Mouse (Mus musculus) mesoderm, embryonic 11.5 days (tissue): ENCODE measurements around the gene Gm49380.
A peak's percentile ranks its signal among the peaks of the same experiment; 100 is the strongest.

Experiments used
- DNase-seq: peaks from one replicate; pipeline ENCODE4 v3.0.0-alpha.2; 2012; ENCODE audit warnings: low read depth, low spot score

Gm49380 gene

GRCm38 (mm10) chr9:44047071-44047470 is 66.2 kb downstream of the Gm49380 start:
- no peak for DNase-seq

GRCm38 (mm10) chr9:44046426-44046825 is 66.9 kb downstream of the Gm49380 start:
- no peak for DNase-seq

GRCm38 (mm10) chr9:44045884-44046272 is 67.4 kb downstream of the Gm49380 start:
- no peak for DNase-seq

DNA sequence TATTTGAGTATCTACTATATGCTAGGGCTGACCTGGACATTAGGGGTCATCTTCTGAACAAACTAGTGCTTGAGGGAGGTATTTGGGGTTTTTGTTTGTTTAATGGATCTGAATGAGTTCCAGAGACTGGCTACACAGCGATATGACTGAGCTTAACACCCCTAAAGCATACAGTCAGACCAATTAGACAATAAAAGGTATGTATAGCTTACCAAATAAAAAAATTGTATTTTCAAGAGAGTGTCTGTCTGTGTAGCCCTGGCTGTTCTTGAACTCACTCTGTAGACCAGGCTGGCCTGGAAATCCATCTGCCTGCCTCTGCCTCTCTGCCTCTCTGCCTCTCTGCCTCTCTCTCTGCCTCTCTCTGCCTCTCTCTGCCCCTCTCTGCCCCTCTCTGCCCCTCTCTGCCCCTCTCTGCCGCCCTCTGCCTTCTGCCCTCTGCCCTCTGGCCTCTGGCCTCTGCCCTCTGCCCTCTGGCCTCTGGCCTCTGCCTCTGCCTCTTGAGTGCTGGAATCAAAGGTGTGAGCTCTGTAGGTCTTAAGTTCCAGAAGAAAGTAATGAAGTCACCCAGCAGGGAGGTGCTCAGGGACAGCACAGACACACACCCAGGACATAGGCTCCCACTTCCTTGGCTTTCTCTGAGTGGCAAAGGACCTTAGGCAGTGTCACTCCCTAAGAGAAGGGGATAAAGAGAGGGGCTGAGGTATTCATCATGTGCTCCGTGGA is 68.0 kb downstream of the Gm49380 start:
- DNase-seq = no peak

GRCm38 (mm10) chr9:44044426-44045157 is 68.7 kb downstream of the Gm49380 start:
- no peak for DNase-seq

GRCm38 (mm10) chr9:44043708-44044425 is 69.4 kb downstream of the Gm49380 start:
- no peak for DNase-seq

DNA sequence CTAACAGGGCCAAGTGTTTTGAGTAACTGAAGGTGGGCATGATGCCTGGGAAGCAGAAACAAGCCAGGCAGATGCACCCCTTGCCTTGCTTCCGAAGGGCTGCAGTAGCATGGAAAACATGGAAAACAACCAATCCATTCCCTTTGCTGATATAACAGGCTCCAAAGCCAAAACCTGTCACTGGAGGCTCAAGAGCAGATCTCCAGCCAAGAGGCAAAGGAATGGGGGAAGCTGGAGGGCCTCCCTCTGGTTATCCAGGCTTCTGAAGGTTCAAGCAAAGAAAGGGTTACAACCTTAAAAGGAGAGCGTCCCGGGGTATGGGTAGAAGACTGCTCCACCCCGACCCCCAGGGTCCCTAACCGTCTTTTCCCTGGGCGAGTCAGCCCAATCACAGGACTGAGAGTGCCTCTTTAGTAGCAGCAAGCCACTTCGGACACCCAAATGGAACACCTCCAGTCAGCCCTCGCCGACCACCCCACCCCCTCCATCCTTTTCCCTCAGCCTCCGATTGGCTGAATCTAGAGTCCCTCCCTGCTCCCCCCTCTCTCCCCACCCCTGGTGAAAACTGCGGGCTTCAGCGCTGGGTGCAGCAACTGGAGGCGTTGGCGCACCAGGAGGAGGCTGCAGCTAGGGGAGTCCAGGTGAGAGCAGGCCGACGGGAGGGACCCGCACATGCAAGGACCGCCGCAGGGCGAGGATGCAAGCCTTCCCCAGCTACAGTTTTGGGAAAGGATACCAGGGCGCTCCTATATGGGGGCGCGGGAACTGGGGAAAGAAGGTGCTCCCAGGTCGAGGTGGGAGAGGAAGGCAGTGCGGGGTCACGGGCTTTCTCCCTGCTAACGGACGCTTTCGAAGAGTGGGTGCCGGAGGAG is 70.2 kb downstream of the Gm49380 start, which contains the start of gene Thy1:
Gene Thy1 (plus strand): TSS at position 549 of the 872 bp plus-strand sequence.
- DNase-seq = peak; percentile 34

- no peak for DNase-seq
Measured at GRCm38 (mm10) chr9:44042396-44042680, 71.0 kb downstream of the Gm49380 start.

DNA sequence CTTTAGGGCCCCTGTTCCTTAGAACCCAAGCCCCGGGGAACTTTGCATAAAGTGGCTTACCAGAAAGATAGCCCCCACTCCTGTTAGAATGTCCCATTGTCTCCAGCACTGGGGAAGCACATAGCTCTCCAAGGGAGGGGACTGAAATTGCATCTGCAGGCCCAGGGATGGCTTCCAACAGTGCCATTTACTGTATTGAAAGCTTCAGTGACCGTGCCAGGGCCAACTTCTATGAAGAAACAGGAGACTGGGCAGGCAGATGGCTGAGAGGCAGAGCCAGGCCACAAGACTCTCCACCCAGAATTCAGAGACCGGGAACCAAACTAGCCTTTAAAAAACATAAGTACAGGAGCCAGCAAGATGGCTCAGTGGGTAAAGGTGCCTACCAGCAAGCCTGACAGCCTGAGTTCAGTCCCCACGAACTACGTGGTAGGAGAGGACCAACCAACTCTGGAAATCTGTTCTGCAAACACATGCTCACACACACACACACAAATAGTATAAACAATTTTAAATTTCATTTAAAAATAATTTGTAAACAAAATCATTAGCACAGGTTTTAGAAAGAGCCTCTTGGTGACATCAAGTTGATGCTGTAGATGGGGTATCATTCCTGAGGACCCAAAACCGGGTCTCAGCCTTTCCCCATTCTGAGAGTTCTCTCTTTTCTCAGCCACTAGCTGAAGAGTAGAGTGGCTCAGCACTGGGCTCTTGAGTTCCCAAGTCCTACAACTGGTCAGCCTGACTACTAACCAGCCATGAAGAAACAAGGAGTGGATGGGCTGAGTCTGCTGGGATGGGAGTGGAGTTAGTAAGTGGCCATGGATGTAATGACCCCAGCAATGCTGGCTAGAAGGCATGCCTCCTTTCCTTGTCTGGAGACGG is 71.5 kb downstream of the Gm49380 start:
- DNase-seq = no peak

GRCm38 (mm10) chr9:44037106-44037505 is 76.2 kb downstream of the Gm49380 start:
- no peak for DNase-seq

- DNase-seq = no peak
Measured at GRCm38 (mm10) chr9:44033957-44034727, 79.2 kb downstream of the Gm49380 start.

DNA sequence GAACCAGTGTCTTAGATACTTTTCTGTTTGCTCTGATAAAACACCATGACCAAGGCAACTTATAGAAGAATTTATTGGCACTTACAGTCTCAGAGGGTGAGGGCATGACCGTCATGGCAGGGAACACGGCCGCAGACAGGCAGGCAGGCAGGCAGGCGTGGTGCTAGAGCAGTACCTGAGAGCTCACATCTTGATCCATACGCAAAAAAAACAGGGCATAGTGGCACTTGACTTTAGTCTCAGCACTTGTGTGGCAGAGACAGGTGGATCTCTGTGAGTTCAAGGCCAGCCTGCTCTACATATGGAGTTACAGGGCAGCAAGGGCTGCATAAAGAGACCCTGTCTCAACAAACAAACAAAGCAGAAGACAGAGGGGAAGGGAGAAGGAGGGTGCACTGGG is 80.0 kb downstream of the Gm49380 start:
- DNase-seq = no peak

- no peak for DNase-seq
Measured at GRCm38 (mm10) chr9:44031946-44032345, 81.4 kb downstream of the Gm49380 start.

- no peak for DNase-seq
Measured at GRCm38 (mm10) chr9:44031079-44031478, 82.2 kb downstream of the Gm49380 start.

GRCm38 (mm10) chr9:44030646-44031045 is 82.7 kb downstream of the Gm49380 start:
- DNase-seq = no peak

DNA sequence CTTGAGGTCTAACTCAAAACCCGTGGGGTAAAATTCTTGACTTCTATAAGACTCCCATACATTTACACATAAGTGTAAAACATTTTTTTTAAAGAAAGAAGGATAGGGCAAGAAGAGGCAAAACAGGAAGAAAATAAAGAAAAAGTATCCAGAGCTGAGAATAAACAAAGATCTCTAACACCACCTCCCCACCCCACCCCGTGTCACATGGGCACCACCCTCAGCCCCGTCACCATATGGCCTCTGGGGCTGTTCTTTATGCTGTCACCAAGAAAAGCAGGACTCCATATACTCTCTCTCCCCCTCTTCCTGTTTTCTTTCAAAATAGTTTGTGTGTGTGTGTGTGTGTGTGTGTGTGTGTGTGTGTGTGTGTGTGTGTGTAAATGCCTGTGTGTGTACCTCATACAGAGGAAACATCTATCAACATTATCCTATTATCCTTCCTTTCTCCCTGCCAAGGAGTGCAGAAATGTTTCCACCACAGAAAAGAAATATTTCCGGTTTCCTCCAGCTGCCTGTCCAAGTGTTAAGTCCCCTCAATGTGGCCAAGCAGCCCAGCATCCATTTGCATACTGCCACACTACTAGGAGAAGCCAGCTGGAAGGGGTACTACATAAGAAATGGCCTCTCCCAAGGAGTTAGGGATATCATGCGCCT is 83.6 kb downstream of the Gm49380 start:
- no peak for DNase-seq

- DNase-seq = no peak
Measured at GRCm38 (mm10) chr9:44024096-44024495, 89.2 kb downstream of the Gm49380 start.

DNA sequence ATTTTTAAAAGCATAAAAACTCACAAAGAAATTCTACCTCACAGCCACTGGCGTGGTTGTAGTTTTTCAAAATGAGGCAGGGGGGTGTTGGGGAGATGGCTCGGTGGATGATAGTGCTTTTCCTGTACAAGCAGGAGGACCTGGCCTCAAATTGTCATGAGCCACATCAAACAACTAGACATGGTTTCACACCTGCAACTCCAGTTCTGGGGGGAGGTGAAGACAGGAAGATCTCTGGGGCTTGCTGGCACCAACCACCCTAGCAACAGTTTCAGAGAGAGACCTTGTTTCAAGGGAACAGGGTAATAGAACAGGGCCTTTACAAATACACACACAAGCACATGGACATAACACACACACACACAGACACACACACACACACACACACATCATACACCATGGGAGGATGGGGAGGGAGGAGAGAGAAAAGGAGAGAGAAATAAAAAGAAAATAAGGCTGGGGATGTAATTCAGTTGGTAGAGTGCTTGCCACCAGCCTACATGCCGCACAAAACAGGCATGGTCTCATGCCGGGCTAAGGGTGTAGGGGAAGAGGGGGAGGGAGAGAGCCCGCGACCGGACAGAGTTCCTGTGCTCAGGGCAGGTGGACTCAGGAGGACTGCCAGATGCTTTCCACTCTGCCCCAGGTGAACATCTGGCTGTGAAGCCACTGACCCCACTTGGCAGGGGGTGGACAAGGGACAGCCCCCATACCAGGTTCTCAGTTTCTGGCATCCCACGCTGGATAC is 91.0 kb downstream of the Gm49380 start:
- DNase-seq = no peak

DNA sequence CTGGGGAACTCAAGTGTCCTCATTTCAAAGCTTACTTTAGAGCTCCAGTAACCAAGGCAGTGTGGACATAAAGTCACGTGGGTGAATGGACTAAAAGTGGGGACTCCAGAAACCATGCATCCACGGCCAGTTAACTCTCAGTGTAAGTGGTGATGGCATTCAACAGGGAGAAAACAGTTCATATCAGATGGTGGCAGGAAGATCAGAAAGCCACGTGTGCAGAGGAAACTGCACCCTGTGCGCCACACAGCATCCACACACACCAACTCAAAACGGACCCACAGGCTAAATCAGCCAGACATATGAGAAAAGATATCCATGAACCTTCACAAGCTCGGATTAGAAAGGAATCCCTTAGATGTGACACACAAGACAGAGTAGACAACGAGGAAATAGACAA is 93.3 kb downstream of the Gm49380 start:
- DNase-seq = no peak
